Mouse (Mus musculus) E14TG2a.4 (cell line): ENCODE measurements around the gene Serping1.

Experiments
- CTCF ChIP-seq: conservative IDR thresholded peaks from 2 replicates; pipeline ENCODE4 v1.5.1; 2014; ENCODE audit warnings: low read length
- NANOG ChIP-seq: IDR thresholded peaks from 2 replicates; pipeline ENCODE4 v1.6.1; 2014; ENCODE audit warnings: borderline replicate concordance, low read length, mixed read lengths

GRCm38 (mm10) chr2:84797833-84798492 lies 22.7 kb upstream of the Serping1 start:
- TF ChIP-seq CTCF, result peak; percentile 98
- TF ChIP-seq NANOG, result no peak
